Mouse (Mus musculus) heart, adult 11 months (tissue): Measurements from ENCODE around the gene Mgat3.

Experiments
- DNase-seq: peaks from one replicate; pipeline ENCODE4 v3.0.0; 2022

Mgat3 gene

DNA sequence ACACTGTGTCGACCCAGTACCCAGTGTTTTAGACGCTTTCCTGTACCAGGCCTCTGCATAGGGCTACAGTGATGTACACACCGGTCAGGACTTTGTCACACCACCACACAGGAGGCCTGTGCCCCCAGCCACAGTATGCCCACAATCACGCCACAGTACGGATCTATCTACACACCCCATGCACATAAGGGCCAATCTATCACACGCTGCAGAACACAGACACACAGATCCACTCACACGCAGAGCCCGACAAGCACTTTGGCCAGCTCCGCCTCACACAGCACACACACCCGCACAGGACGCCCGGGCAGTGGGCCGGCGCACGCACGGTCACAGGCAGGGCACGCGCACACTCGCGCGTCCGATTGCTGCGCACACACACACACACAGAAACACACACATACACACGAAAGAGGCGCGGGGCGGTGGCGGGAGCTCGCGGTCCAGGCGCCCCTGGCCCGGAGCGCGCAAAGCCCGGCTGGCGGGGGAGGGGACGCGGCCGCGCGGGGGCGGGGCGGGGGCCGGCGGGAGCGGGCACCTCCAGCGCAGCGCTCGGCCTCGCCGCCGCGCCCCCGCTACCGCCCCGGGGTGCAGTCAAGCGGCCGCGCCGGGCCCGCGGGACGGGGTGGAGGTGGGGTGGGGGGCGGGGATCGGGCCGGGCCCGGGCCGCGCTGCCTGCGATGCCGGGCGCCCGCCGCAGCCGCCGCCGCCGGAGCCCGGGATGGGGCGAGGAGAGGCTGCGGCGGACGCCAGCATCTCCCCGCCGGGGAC is at the start of gene Mgat3:
TSS of gene Mgat3 (plus strand) at position 721 of the 771 bp plus-strand sequence.
- DNase-seq, result no peak

DNA sequence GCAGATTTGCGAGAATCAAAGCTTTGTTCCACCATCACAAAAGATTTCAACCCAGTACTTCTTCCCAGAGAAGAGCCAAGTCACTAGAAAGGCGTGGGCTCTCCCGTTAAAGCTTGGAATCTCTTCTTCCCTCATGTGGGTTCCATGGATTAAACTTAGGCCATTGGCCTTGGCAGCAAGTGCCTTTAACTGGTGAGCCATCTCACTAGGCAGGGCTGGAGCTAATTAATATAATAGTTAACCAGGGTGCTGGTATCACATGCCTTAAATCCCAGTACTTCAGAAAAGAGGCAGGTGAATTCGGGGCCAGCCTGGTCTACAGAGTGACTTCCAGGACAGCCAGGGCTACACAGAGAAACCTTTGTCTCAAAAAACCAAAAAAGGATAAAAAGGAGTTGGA is 48.9 kb upstream of the Mgat3 start:
- DNase-seq, result no peak

DNA sequence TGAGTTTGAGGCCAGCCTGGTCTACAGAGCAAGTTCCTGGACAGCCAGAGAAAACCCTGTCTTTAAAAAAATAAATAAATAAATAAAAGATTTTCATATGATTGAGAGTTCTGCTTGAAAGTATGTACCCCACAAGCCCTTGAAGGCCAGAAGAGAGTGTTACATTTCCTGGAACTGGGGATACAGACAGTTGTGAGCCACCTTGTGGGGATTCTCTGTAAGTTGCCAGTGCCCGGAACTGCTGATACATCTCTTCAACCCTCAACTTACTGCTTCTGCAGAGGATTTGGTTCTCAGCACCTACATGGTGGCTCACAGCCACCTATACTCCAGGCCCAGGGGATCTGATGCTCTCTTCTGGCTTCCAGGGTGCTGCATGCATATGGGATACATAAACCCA is 46.3 kb upstream of the Mgat3 start:
- no peak for DNase-seq

DNA sequence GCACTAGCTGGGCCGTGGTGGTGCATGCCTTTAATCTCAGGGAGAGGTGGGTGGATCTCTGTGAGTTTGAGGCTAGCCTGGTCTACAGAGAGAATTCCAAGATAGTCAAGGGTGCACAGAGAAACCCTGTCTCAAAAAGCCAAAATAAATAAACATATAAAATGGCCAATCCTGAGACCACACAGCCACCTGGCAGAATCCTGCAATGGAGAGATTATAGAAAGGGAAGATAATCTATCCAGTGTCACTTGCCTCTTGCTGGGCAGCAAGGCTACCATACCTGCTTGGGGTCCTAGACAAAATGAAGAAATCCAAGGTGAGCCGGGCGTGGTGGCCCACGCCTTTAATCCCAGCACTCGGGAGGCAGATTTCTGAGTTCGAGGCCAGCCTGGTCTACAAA is 43.5 kb upstream of the Mgat3 start:
- DNase-seq, result no peak

DNA sequence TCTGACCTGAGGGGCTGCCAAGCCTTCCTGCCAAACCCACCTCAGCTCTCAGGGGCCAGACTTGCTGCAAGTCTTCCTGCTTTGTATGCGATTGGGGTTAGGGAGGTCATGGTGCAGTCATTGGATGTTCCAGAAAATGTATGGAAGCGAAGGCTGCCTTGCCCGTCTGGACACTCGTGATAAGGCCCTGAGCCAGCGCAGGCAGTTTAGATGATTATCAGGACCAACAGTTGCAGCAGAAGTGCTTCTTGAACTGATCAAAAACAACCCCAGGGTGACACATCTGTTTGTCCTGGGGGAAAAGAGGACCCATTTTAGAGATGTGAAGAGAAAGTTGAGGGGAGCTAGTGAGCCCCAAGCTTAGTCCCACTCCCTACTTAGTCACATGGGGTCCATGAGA is 42.8 kb upstream of the Mgat3 start:
- no peak for DNase-seq

DNA sequence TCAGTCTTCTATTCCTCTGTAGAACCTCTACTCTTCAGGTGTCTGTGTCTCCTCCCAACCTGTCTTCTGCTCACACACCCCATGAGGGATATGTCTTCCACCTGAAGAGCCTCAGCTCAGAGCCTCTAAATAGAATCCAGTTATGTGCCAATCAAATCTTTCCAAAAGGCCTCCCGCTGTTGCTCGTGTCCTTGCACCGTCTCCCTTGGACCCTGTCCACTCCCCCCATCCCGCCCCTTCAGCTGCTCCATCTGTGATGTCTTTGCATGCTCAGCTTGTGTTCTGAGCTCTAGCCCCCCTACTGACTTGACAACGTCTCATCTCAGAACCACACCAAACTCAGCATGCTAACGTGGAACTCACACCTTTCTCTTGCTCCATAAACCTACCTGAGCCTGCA is 42.1 kb upstream of the Mgat3 start:
- DNase-seq, result no peak

DNA sequence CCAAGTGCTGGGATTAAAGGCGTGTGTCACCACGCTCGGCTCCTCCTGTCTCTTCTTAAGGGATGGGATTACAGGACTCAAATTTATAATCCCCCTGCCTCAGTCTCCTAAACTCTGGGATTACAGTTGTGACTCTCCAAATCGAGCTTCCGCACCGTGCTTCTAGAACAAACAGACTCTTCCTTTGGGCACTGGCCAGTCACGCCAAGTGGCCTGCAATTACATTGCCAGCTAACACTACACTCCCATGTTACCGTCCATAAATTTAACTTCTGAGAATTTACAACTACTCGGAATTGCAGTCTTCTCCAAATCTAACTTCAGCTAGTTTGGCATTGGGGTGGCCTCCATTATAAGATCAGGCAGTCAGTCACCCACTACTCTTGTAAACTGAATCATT is 41.1 kb upstream of the Mgat3 start:
- DNase-seq, result no peak

DNA sequence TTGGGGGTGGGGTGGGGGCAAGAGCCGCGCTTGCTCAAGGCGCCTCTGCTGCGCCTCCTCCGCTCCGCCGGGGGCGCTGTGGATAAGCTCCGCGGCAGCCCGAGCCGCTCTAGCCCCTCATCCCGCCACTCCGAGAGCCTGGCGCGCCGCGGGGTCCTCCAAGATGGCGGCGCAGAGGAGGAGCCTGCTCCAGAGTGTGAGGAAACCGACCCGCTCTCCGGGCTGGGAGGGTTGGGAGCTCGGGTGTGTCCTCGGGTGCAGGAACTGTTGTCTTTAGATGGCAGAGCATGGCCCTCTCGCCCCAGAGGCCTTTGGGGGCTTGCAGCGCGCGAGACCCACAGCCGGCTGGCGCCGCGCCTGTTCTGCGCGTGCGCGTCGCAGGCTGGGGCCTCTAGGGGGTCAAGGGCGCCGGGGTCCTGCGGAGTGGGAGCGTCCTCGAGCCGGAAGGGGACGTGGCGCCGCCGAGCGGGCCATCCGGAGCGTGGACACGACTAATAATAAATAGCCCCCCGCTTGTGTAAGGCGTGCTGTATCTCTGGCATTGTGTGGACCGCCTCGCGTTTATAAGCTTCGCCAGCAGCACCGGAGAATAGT is 40.4 kb upstream of the Mgat3 start, which contains the start of gene Tab1:
TSS of gene Tab1 (plus strand) at position 135 of the 594 bp plus-strand sequence.
- peak; percentile 99 for DNase-seq

DNA sequence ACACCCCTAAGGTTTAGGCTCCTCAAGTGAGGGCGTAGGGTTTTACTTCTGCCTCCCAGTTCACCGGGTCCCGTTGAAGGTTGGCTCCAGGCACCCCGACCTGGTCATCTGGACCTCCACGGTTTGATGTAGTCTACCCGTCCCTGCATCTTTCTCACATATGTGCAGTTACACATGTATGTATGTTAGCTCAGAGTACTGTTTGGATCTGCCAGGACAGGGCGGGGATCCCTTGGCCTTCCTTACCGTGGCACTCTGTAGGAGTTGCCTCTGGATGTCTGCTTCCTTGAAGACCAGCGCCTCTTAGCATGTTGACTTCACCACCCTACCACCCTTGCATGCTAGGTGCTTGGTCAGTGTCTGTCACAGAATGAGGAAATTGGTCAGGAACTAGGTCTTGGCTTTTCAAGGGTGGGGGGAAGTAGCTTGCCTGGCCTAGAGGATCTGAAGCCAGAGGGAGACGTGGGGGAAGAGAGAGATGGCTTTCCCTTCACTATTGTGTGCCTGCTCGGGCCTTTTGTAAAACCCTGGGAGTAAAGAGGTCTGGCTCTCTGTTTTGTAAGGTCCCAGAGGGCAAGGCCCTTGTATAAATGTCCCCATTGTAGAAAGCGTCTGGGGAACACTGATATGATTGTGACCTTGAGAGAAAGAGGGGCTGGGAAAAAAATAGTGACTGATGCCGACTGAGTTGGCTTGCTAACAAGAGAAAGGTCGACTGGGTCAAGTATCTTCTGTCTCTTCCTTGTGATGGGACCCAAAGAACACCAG is 39.7 kb upstream of the Mgat3 start:
- DNase-seq, result peak; percentile 94

DNA sequence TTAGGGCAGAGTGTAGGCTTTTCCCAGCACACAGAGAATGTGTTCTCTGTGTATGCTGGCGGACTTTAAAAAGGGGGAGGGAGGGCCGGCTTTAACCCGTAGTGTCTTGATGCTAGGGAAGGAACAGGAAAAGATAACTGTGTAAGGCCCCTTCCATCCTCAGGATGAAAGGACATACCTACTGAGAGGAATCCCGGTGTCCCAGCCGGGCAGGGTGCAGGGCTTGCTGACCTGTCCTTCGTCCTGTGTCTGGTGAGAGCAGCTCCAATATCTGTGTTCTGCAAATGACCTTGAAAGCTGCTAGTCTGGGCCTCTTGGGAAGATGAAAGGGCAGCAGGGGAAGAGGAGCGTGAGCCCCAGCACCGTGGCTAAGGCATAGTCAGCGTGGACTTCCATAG is 39.1 kb upstream of the Mgat3 start:
- peak; percentile 93 for DNase-seq

DNA sequence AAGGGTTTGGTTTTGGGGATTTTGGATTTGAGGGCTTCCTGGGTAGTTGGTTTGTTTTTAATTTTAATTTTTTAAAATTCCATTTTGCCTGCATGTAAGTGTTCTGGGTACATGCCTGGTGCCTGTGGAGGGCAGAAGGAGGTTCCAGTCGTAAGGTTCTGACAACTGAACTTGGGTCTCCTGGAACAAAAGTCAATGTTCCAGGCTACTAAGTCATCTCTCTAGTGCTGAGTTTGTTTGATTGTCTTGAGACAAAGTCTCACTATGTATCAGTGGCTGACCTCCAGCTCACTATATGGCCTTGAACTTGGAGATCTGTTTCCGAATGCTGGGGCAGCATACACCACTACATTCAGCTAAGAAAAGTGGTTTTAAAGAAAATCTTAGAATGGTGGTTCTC is 38.0 kb upstream of the Mgat3 start:
- no peak for DNase-seq

DNA sequence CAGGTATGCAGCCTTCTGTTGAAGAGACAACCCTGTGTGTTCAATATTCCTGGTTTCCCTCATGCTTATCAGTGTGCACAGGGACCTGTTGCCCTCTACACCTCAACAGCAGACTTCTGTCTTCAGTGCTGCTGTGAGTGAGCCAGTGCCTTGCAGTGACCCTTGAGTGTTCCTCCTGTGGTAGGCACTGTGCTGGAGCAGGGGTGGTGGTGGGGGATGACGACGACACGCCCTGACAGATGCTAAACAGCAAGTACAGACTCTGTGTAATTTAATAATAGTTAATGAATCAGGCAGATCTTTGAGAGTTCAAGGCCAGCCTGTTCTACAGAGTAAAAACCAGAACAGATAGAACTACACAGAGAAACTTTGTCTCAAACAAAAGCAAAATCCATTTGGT is 36.9 kb upstream of the Mgat3 start:
- no peak for DNase-seq

DNA sequence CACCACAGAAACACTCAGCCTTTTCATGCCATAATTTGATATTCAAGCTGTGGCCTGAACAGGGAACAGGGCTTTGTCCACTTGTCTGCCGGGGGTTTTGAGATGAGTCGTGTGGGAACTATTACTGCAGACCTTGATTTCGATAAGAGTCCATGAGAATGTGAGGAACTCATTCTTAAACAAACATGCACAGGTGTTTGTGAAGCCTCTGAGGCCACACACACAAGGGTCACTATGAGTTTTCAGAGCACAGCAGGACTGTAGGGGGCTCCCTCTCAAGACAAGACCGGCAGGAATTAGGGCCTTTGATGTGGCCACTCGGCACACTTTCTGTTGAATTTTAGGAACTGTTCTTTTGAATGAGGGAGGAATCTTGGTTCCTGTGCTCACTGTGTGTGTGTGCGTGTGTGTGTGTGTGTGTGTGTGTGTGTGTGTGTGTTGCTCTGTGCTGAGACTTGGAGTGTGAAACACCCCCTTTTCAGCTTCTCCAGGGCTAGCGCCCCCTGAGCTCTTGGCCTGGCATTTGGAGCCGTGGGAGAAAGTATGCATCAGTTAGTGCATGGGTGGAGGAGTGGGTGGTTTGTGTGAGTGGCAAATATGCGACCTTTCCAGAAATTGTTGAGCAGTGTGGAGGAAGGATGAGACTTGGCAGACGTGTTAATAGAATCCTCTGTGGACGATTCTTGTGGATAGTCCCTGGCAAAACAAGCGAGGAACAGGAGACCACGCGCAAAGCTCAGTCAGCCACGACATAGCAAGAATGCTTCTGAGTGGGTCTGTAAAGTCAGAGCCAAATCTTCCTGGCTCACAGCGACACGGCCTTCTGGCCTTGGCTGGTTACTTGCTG is 35.4 kb upstream of the Mgat3 start:
- DNase-seq, result no peak

DNA sequence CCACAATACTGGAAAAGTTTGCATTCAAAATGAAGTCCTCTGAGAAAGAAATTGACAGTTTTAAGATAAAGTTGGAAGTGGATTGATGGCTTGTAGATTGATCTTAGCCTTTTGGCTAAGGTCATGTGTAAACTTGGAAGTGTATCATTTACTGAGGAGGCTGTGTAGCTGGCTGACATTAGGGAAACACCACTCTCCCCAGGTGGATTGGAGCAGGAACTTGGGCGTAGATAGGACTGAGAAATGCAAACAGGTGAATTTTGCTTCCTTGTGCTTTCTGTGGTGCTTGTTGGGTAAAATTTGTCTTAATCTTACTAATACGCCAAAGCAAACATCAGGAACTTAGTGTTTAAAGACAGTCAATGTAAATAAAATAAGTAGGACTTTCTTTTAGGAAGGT is 33.2 kb upstream of the Mgat3 start:
- DNase-seq, result no peak

DNA sequence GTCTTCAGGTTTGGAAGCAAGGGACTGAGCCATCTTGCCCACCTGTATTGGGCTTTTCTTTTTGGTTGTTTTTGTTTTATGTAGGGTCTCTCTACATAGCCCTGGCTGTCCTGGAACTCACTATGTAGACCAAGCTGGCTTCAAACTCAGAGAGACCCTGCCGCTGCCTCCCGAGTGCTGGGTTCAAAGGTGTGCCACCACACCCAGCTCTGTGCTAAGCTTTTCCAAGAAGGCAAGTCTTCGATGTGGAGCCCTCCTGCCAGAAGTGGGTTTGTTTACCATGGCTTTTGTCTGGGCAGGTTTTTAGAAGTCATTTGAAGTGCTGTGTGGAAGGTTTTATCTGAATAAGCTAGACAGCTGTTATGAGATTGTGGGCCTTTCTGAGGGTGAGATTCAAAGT is 32.6 kb upstream of the Mgat3 start:
- no peak for DNase-seq

DNA sequence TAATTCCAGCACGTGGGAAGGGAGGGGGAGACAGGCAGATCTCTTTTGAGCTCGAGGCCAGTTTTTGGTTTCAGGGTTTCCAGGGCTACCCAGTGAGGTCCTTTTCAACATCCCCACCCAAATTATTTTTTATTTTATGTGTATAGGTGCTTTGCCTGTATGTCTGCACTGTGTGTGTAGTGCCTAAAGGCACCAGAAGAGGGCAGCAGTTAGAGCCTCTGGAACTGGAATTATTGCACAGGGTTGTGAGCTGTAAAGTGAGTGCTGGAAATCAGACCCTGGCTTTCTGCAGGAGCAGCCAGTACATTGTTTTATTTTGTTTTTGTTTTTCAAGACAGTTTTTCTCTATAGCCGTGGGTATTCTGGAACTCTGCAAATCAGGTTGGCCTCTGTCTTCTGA is 31.4 kb upstream of the Mgat3 start:
- no peak for DNase-seq

DNA sequence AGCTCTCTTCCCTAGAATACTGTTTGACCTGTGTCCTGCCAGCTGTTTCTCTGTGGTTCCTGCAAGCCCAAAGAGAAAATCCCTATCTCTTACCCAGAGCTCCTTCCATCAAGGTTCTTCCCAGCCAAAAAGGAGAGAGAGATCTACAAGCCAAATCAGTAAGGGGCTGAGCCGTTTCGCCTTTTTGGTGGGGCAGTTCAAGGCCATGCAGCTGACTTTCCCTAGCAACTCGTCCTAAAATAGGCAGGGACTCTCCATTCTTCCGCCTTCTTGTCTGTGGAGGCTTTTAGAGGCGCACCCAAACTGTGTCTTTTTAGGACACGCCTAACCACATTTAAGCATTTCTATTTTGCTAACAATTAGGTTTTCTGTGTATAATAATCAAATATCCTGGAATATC is 29.8 kb upstream of the Mgat3 start:
- no peak for DNase-seq

DNA sequence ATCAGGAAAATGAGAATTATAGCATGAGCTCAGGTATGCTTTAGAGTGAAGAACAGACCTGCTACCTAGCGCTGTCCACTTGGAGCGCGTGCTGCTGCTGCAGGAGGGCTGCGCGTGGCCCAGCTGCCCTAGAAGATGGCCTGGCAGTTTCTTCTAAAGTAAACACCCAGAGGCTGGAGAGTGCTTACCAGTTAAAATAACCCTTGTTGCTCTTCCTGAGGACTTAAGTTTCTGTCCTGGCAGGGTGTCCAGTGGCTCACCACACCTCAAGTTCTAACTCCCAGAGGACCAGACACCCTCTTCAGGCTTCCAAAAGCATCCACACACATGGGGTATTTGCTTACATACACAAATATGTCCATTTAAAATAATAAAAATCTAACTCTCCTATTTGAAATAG is 28.1 kb upstream of the Mgat3 start:
- DNase-seq, result no peak

DNA sequence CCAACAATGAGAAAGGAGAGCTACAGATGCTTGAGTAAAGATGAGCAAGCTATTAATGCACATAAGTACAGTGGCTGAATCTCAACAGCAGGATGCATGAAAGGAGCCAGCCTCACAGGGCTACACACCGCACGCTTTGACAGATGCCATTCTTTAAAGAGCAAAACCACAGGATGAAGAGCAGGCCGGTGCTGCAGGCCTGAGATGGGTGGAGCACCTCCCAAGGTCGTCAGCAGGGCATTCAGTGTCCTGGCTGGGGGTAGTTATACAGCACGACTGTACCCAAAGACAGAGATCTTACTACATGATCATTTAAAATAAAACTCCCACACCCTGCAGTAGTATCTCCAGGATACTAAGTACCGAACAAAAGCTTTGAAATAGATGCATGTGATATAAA is 27.4 kb upstream of the Mgat3 start:
- DNase-seq, result no peak

DNA sequence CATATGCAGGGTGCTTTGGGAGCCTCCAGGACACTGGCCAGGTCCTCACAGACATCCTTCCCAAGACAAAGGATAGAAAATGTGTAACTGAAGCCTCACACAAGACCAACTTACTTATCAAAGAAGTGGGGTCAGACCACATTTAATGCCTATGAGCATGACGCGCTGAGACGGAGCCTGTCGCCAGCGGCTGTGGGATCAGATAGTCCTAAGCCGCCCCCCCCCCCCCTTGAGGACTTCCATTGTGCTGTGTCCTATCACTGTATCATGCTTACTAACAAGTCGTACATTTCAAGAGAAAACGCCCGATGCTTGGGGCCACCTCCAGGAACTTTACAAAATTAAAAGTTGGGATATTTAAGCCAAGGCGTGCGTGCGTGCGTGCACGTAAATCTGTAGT is 26.4 kb upstream of the Mgat3 start:
- no peak for DNase-seq

DNA sequence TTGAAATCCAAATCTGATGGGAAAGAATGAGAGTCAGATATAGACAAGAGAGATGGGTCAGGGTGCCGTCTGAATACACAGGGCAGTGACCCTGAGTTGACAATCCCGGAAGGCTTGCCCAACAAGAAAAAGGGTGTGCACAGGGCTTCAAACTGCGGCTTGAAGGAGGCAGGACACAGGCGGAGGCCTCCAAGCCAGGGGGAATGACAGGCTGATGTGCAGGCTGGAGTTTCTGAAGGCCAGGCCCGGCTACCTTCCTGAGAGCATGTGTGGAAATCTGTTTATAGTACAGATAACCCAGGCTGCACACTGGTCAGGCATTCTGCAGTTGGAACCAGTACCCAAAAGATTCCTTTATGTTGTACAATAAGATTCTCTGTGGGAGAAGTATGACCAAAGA is 26.0 kb upstream of the Mgat3 start:
- DNase-seq, result no peak

DNA sequence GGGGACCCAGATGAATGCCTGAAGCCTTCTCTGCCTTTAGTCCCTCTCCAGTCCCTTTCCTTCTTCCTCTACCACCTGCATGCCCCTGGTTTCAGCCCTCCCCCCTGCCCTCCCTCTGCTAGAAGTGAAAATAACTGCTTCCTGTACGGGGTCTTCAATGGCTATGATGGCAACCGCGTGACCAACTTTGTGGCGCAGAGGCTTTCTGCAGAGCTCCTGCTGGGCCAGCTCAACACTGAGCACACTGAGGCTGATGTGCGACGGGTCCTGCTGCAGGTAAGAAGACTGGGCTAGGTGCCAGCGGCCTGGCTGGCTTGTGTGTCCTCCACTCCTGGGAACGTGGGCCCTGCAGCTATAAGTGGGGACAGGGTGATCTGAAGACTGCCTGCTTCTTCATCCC is 25.0 kb upstream of the Mgat3 start:
- no peak for DNase-seq

DNA sequence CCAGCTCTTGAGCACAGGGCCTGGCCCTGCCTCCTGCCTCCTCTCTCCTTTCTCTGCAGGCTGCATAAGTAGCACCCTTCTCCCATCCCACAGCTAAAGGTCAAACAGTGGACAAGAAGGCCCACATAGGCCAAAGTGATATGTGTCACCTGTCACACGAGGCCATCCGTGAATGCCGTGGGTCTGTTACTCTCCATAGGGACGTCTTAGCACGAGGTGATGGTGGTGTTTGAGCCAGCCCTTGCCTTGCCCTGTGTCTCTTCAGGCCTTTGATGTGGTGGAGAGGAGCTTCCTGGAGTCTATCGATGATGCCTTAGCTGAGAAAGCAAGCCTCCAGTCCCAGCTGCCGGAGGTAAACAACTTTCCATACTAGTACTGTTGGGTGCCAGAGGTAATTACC is 24.0 kb upstream of the Mgat3 start:
- DNase-seq, result no peak
